Mouse (Mus musculus): ENCODE results near the gene Nagpa. TPM values are rescaled to one million over a fixed set of nuclear protein-coding genes. Genes with fewer than 3 reads are reported as not detected.

Nagpa gene
- total and polyA plus RNA-seq, 3 experiments = 34.0 to 60.5 TPM; not detected in 1

- H3K79me2 ChIP-seq (ENCODE audit: control insufficient read depth, insufficient read depth, low read length, poor library complexity) = no peaks in the 10 kb centered on the region
- DNase-seq (ENCODE audit: low read depth, low spot score) = peak; percentile 88
Measured at GRCm38 (mm10) chr16:5146367-5147036, 57.3 kb downstream of the Nagpa start.

DNA sequence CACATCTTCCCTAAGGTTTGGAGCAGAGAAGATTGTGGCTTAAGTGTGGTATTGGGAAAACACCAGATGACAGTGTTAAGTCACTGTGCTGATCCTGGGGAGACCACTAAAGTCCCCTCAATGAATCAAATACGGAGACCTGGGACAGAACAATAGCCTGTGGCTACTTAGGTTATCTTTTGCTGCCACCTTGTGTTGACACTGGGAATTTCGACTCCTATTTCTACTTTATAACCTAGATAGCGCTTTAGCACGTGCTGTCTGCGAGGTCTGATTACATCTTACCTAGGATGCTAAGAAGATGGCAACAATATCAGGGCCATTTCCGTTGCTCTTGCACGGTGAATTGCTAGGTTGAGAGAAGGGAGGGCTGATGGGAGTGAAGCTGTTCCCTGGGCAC lies 58.2 kb downstream of the Nagpa start:
- no peaks in the 10 kb centered on the region for H3K79me2 ChIP-seq (ENCODE audit: control insufficient read depth, insufficient read depth, low read length, poor library complexity)
- TF ChIP-seq MYB (IDR thresholded peaks at IDR 0.05; ENCODE audit: low read depth, low read length) (no peak), SMC3 (IDR thresholded peaks at IDR 0.05; ENCODE audit: low read depth, low read length) (peak; percentile 71), MEF2A (IDR thresholded peaks at IDR 0.05; ENCODE audit: extremely low read depth, insufficient replicate concordance, low read depth, low read length, poor library complexity, severe bottlenecking) (no peak), HCFC1 (IDR thresholded peaks at IDR 0.05; ENCODE audit: low read depth, low read length) (no peak), POLR2AphosphoS5 (IDR thresholded peaks at IDR 0.05; ENCODE audit: borderline replicate concordance, low read depth, low read length) (no peak), MAZ (IDR thresholded peaks at IDR 0.05; ENCODE audit: low read depth, low read length) (no peak), TBP (IDR thresholded peaks at IDR 0.05; ENCODE audit: low read depth, low read length) (0 out of 2 replicates have a peak, but pooled peaks have one; percentile 27), TCF12 (IDR thresholded peaks at IDR 0.05; ENCODE audit: low read depth, low read length) (no peak), MXI1 (IDR thresholded peaks at IDR 0.05; ENCODE audit: low read depth, low read length) (peak; percentile 86), GATA1 (IDR thresholded peaks at IDR 0.05; ENCODE audit: low read depth, low read length) (no peak; the same call in 1 of the 2 replicates), USF1 (IDR thresholded peaks at IDR 0.05; ENCODE audit: low read depth, low read length) (peak; percentile 60), MYC (IDR thresholded peaks at IDR 0.05; ENCODE audit: low read depth, low read length) (peak; percentile 95), KAT2A (conservative IDR thresholded peaks at IDR 0.05; ENCODE audit: low read depth, low read length) (no peak), ZNF384 (IDR thresholded peaks at IDR 0.05; ENCODE audit: low read depth, low read length) (no peak), ZC3H11A (IDR thresholded peaks at IDR 0.05; ENCODE audit: low read depth, low read length) (peak; percentile 76), RCOR1 (IDR thresholded peaks at IDR 0.05; ENCODE audit: low read depth, low read length) (no peak), SIN3A (IDR thresholded peaks at IDR 0.05; ENCODE audit: low read length) (peak; percentile 55; the same call in 1 of the 2 replicates), MAX (IDR thresholded peaks at IDR 0.05; ENCODE audit: low read length) (peak; percentile 94), ELF1 (IDR thresholded peaks at IDR 0.05; ENCODE audit: low read depth, low read length) (no peak), RAD21 (IDR thresholded peaks at IDR 0.05; ENCODE audit: low read depth, low read length) (peak; percentile 98), EP300 (IDR thresholded peaks at IDR 0.05; ENCODE audit: low read depth in 1 of 2, low read length in 2 of 2) (no peak), NELFE (IDR thresholded peaks at IDR 0.05; ENCODE audit: low read depth, low read length) (no peak), TAL1 (IDR thresholded peaks at IDR 0.05; ENCODE audit: low read length) (no peak)

More at GRCm38 (mm10) chr16:5146367-5147036, 57.3 kb downstream of the Nagpa start:
- Histone ChIP-seq H3K9me3 (replicated peaks; ENCODE audit: insufficient read depth, low read length) (no peaks in the 10 kb centered on the region), H3K4me3 (ENCODE audit: control insufficient read depth in 1 of 2, insufficient read depth in 1 of 2, low read depth in 2 of 2, low read length in 2 of 2) (peak overlapping the region; percentile 38 to 46; a peak in 3 of 4 replicates), H3K36me3 (ENCODE audit: control insufficient read depth in 1 of 2, insufficient read depth in 2 of 2, low read length in 2 of 2) (peaks cover 0 to 3% of the 10 kb centered on the region in 2 experiments; a peak in 2 of 4 replicates), H3K4me1 (ENCODE audit: control insufficient read depth in 1 of 2, insufficient read depth in 2 of 2, low read length in 2 of 2) (peaks cover 0 to 5% of the 10 kb centered on the region in 2 experiments; a peak in 2 of 4 replicates), H3K9ac (ENCODE audit: control insufficient read depth, low read depth, low read length, poor library complexity, severe bottlenecking) (peak overlapping the region; percentile 12; the same call in 1 of the 2 replicates), H3K27ac (ENCODE audit: control insufficient read depth, low read depth, low read length) (no peak overlapping the region), H3K27me3 (ENCODE audit: control insufficient read depth in 1 of 2, insufficient read depth in 2 of 2, low read length in 2 of 2) (peaks cover 0 to 3% of the 10 kb centered on the region in 2 experiments; a peak in 2 of 4 replicates)
- TF ChIP-seq E2F4 (IDR thresholded peaks at IDR 0.05; ENCODE audit: borderline replicate concordance, low read depth, low read length) (no peak), KAT2A (conservative IDR thresholded peaks at IDR 0.05; ENCODE audit: low read depth, low read length) (no peak), ZNF384 (IDR thresholded peaks at IDR 0.05; ENCODE audit: low read depth, low read length) (peak; percentile 36; the same call in 1 of the 2 replicates), MYC (IDR thresholded peaks at IDR 0.05; ENCODE audit: low read depth, low read length) (no peak), USF1 (IDR thresholded peaks at IDR 0.05; ENCODE audit: low read depth, low read length) (no peak), RCOR1 (IDR thresholded peaks at IDR 0.05; ENCODE audit: low read depth, low read length) (no peak), NELFE (IDR thresholded peaks at IDR 0.05; ENCODE audit: low read depth, low read length) (no peak), TBP (IDR thresholded peaks at IDR 0.05; ENCODE audit: low read depth, low read length) (no peak), NRF1 (IDR thresholded peaks at IDR 0.05; ENCODE audit: insufficient read depth, low read depth, low read length, poor library complexity, severe bottlenecking) (no peak), RAD21 (IDR thresholded peaks at IDR 0.05; ENCODE audit: low read depth, low read length) (no peak; the same call in 1 of the 2 replicates), EP300 (IDR thresholded peaks at IDR 0.05; ENCODE audit: low read depth in 1 of 2, low read length in 2 of 2) (no peak), UBTF (IDR thresholded peaks at IDR 0.05; ENCODE audit: borderline replicate concordance, insufficient read depth, low read depth, low read length) (no peak), MAZ (IDR thresholded peaks at IDR 0.05; ENCODE audit: low read depth, low read length) (no peak), SIN3A (IDR thresholded peaks at IDR 0.05; ENCODE audit: low read length) (peak; percentile 48), GABPA (IDR thresholded peaks at IDR 0.05; ENCODE audit: low read depth, low read length) (no peak), MXI1 (IDR thresholded peaks at IDR 0.05; ENCODE audit: low read depth, low read length) (no peak), CTCF (IDR thresholded peaks at IDR 0.05 in 2 of 3, conservative IDR thresholded peaks at IDR 0.05 in 1 of 3; ENCODE audit: control insufficient read depth in 1 of 3, insufficient read depth in 1 of 3, low read depth in 2 of 3, low read length in 3 of 3, poor library complexity in 1 of 3, severe bottlenecking in 1 of 3) (no peak), MAX (IDR thresholded peaks at IDR 0.05; ENCODE audit: low read length) (peak; percentile 48; the same call in 1 of the 2 replicates), POLR2A (IDR thresholded peaks at IDR 0.05; ENCODE audit: control insufficient read depth in 1 of 2, insufficient read depth in 1 of 2, low read depth in 1 of 2, low read length in 2 of 2, poor library complexity in 1 of 2) (no peak), TAL1 (IDR thresholded peaks at IDR 0.05; ENCODE audit: low read length) (no peak)

More for the DNA sequence above, 58.2 kb downstream of the Nagpa start:
- no peaks in the 10 kb centered on the region for H3K9me3 ChIP-seq (replicated peaks; ENCODE audit: insufficient read depth, low read length)
- no peak overlapping the region for H3K4me3 ChIP-seq (ENCODE audit: control insufficient read depth in 1 of 2, insufficient read depth in 1 of 2, low read depth in 2 of 2, low read length in 2 of 2)
- DNase-seq (ENCODE audit: low read depth, low spot score) = peak; percentile 87
- H3K9ac ChIP-seq (ENCODE audit: control insufficient read depth, low read depth, low read length, poor library complexity, severe bottlenecking) = no peak overlapping the region
- H3K27me3 ChIP-seq (ENCODE audit: control insufficient read depth in 1 of 2, insufficient read depth in 2 of 2, low read length in 2 of 2) = peaks cover 0 to 2% of the 10 kb centered on the region in 2 experiments; a peak in 1 of 4 replicates
- H3K36me3 ChIP-seq (ENCODE audit: control insufficient read depth in 1 of 2, insufficient read depth in 2 of 2, low read length in 2 of 2) = peaks cover 0 to 3% of the 10 kb centered on the region in 2 experiments; a peak in 2 of 4 replicates
- H3K4me1 ChIP-seq (ENCODE audit: control insufficient read depth in 1 of 2, insufficient read depth in 2 of 2, low read length in 2 of 2) = peaks cover 0 to 5% of the 10 kb centered on the region in 2 experiments; a peak in 2 of 4 replicates
- H3K27ac ChIP-seq (ENCODE audit: control insufficient read depth, low read depth, low read length) = no peak overlapping the region
